Mouse (Mus musculus): ENCODE data around the gene Trp53tg5. TPM values are rescaled to one million over a fixed set of nuclear protein-coding genes. Genes with fewer than 3 reads are reported as not detected.

The Trp53tg5 gene
- not detected for total RNA-seq (2021)
- long read RNA-seq, experiment 1, result 0 reads
- long read RNA-seq, experiment 2, result 0 reads

GRCm38 (mm10) chr2:164473624-164474023, at the start of gene Trp53tg5:
Gene Trp53tg5 (minus strand): TSS chr2:164473724.
- DNase-seq, result no peak
- intact Hi-C loops (cut with DNase I), result no loop called here

- DNase-seq, result no peak
- intact Hi-C loops (cut with DNase I), result loop anchor here (10.0 kb wide), 1 partner anchor 417 kb away; no protein-coding TSS in a partner anchor
These were observed 48.8 kb upstream of the Trp53tg5 start for GRCm38 (mm10) chr2:164522280-164522679.

- no peak for DNase-seq
- intact Hi-C loops (cut with DNase I), result loop anchor here (10.0 kb wide), 1 partner anchor 417 kb away; no protein-coding TSS in a partner anchor
These were observed 48.3 kb upstream of the Trp53tg5 start for GRCm38 (mm10) chr2:164521841-164522240.

- intact Hi-C loops (cut with DNase I), result loop anchor here (1.0 to 10.0 kb wide), 2 partner anchors 103 to 416 kb away; no protein-coding TSS in a partner anchor
- peak; percentile 48 to 67 for DNase-seq
These were observed 47.3 kb upstream of the Trp53tg5 start for GRCm38 (mm10) chr2:164520782-164521181.

GRCm38 (mm10) chr2:164519171-164519526, 45.6 kb upstream of the Trp53tg5 start:
- intact Hi-C loops (cut with DNase I), result loop anchor here (2.0 kb wide), 1 partner anchor 58 kb away; the partner anchor contains the start of gene Gm20458
- DNase-seq, result no peak

- DNase-seq, result no peak
- intact Hi-C loops (cut with DNase I), result loop anchor here (1.0 to 2.0 kb wide), 2 partner anchors 48 to 58 kb away; partner anchors contain the start of gene Gm20458
These were observed 45.0 kb upstream of the Trp53tg5 start for GRCm38 (mm10) chr2:164518266-164519170.

- intact Hi-C loops (cut with DNase I), result loop anchor here (1.0 to 2.0 kb wide), 2 partner anchors 47 to 57 kb away; partner anchors contain the start of gene Gm20458
- peak; percentile 61 to 73 for DNase-seq
These were observed 44.1 kb upstream of the Trp53tg5 start for GRCm38 (mm10) chr2:164517485-164518221.

GRCm38 (mm10) chr2:164516592-164516991, 43.1 kb upstream of the Trp53tg5 start:
- DNase-seq, result no peak
- intact Hi-C loops (cut with DNase I), result no loop called here

GRCm38 (mm10) chr2:164515897-164516296, 42.4 kb upstream of the Trp53tg5 start:
- DNase-seq, result no peak
- intact Hi-C loops (cut with DNase I), result no loop called here

- DNase-seq, result no peak
- intact Hi-C loops (cut with DNase I), result no loop called here
These were observed 41.4 kb upstream of the Trp53tg5 start for GRCm38 (mm10) chr2:164514916-164515315.

GRCm38 (mm10) chr2:164513389-164513788, 39.9 kb upstream of the Trp53tg5 start:
- intact Hi-C loops (cut with DNase I), result no loop called here
- DNase-seq, result peak; percentile 41 to 49

- intact Hi-C loops (cut with DNase I), result no loop called here
- no peak for DNase-seq
These were observed 38.8 kb upstream of the Trp53tg5 start for GRCm38 (mm10) chr2:164512121-164512909.

- intact Hi-C loops (cut with DNase I), result no loop called here
These were observed 37.2 kb upstream of the Trp53tg5 start for GRCm38 (mm10) chr2:164510621-164511190.

GRCm38 (mm10) chr2:164507811-164508210, 34.3 kb upstream of the Trp53tg5 start:
- no peak for DNase-seq
- intact Hi-C loops (cut with DNase I), result no loop called here

More at GRCm38 (mm10) chr2:164510621-164511190, 37.2 kb upstream of the Trp53tg5 start:
- DNase-seq, result no peak

- no peak for DNase-seq
- intact Hi-C loops (cut with DNase I), result no loop called here
These were observed 32.3 kb upstream of the Trp53tg5 start for GRCm38 (mm10) chr2:164505619-164506347.

- intact Hi-C loops (cut with DNase I), result no loop called here
- no peak for DNase-seq
These were observed 31.4 kb upstream of the Trp53tg5 start for GRCm38 (mm10) chr2:164504919-164505318.

GRCm38 (mm10) chr2:164500511-164500910, 27.0 kb upstream of the Trp53tg5 start:
- intact Hi-C loops (cut with DNase I), result no loop called here
- DNase-seq, result no peak

GRCm38 (mm10) chr2:164499317-164499716, 25.8 kb upstream of the Trp53tg5 start:
- intact Hi-C loops (cut with DNase I), result no loop called here
- no peak for DNase-seq

- DNase-seq, result no peak
- intact Hi-C loops (cut with DNase I), result no loop called here
These were observed 24.3 kb upstream of the Trp53tg5 start for GRCm38 (mm10) chr2:164497691-164498268.

All from heart, postnatal 14 days (tissue).